Mouse (Mus musculus): ENCODE data around the gene Tsn.

The Tsn gene

GRCm38 (mm10) chr1:118311622-118312326 lies at the start of gene Tsn:
Tsn (minus strand) TSS chr1:118311739.
- no peak for DNase-seq (ENCODE audit: extremely low read depth, low read depth, low spot score)

- no peak for DNase-seq (ENCODE audit: extremely low read depth, low read depth, low spot score)
Measured at GRCm38 (mm10) chr1:118359071-118359761, 47.7 kb upstream of the Tsn start.

DNA sequence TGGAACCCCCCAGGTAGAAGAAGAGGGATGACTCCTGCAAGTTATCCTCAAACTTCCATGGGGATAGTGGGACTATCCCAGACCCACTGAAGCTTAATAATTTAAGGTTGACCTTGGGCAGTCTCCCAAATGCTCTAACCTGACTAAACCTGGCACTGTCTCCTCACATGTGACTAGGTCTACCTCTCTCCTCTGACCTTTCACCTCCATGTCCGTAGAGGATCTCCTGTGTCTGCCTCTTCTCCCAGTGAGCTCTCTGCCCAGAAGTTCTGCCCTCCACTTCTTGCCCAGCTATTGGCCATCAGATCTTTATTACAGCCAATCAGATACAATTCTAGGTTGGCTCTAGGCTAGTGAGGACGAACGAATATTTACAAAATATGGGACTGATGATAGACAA lies 38.4 kb upstream of the Tsn start:
- no peak for DNase-seq (ENCODE audit: extremely low read depth, low read depth, low spot score)

GRCm38 (mm10) chr1:118343649-118344435 lies 32.3 kb upstream of the Tsn start:
- no peak for DNase-seq (ENCODE audit: extremely low read depth, low read depth, low spot score)

DNA sequence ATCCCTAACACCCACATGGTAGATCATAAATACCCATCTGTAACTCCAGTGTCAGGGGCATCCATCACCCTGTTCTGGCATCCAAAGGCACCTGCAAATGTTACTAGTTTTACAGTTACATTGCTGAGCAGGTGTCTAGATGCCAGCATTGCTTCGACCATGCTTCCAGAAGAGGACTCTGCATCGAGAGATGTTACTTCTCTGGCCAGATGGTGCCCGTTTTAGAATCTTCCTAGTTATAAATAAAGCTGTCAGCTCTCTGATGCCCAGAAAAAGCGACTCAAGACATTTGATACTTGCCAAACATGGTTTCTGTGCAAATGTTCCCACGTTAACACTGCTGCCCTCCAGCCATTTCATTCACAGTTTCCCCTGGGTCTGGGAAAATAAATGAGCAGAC lies 26.4 kb upstream of the Tsn start:
- no peak for DNase-seq (ENCODE audit: extremely low read depth, low read depth, low spot score)

GRCm38 (mm10) chr1:118335847-118336246 lies 24.3 kb upstream of the Tsn start:
- no peak for DNase-seq (ENCODE audit: extremely low read depth, low read depth, low spot score)

GRCm38 (mm10) chr1:118334749-118335713 lies 23.5 kb upstream of the Tsn start:
- peak; percentile 21 for DNase-seq (ENCODE audit: extremely low read depth, low read depth, low spot score)

GRCm38 (mm10) chr1:118321661-118322201 lies 10.2 kb upstream of the Tsn start, which contains the start of gene Nifk:
Nifk (plus strand) TSS chr1:118321839.
- peak; percentile 56 for DNase-seq (ENCODE audit: extremely low read depth, low read depth, low spot score)

- DNase-seq (ENCODE audit: extremely low read depth, low read depth, low spot score) = no peak
Measured at GRCm38 (mm10) chr1:118320696-118321095, 9.2 kb upstream of the Tsn start.

- DNase-seq (ENCODE audit: extremely low read depth, low read depth, low spot score) = no peak
Measured at GRCm38 (mm10) chr1:118310780-118311621, 538 bp downstream of the Tsn start.

DNA sequence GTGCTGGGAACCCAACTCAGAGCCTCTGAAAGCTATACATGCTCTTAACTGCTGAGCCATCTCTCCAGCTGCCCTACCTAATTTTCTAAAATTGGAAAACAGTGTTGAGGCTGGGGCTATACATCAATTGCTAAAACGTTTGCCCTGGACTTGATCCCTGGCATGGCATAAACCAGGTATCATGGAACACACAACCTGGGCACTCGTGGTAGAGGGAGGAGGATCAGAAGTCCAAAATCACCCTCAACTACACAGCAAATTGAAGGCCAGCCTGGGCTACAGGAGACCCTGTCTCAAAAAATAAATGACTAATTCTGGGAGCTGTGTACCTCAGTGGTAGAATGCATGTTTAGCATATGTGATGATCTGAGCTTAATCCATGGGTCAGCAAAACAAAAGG lies 13.8 kb downstream of the Tsn start:
- no peak for DNase-seq (ENCODE audit: extremely low read depth, low read depth, low spot score)

GRCm38 (mm10) chr1:118296673-118297072 lies 14.9 kb downstream of the Tsn start:
- DNase-seq (ENCODE audit: extremely low read depth, low read depth, low spot score) = peak; percentile 61

DNA sequence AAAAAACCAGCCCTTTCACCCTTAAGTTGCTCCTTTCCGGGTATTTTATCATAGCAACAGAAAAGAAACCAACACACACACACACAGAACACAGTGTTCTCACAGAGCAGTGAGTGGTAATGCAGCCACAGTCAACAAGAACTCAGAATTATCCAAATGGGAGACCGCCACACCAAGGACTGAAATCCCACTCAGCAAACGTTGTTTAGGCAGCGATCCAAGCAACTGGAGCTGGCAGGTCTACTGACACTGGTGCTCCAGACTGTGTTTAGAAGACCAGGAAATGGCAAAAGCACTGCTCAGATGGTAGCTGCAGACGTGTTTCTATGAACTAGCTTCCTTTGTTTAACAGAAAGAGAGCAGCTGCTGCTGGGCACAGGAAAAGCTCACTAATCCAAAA lies 16.7 kb downstream of the Tsn start:
- no peak for DNase-seq (ENCODE audit: extremely low read depth, low read depth, low spot score)

DNA sequence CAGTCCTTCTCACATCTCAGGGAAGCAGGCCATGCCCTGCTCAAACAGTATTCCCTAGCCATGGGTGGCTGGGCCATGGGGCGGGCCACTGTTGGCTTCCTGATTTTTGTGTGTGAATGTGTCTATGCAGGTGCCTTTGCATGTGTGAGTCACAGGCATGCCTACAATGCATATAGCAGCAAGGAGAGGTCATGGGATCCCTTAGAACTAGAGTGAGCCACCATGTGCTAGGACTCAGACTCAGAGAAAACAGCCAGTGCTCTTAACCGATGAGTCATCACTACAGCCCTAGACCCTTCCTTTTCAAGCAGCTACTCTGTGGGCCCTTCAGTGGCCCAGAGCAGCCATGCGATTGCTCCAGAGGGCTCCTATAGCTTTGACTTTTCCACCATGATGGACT lies 17.3 kb downstream of the Tsn start:
- no peak for DNase-seq (ENCODE audit: extremely low read depth, low read depth, low spot score)

- DNase-seq (ENCODE audit: extremely low read depth, low read depth, low spot score) = no peak
Measured at GRCm38 (mm10) chr1:118292291-118292690, 19.2 kb downstream of the Tsn start.

- no peak for DNase-seq (ENCODE audit: extremely low read depth, low read depth, low spot score)
Measured at GRCm38 (mm10) chr1:118275139-118275538, 36.4 kb downstream of the Tsn start.

GRCm38 (mm10) chr1:118251931-118252330 lies 59.6 kb downstream of the Tsn start:
- DNase-seq (ENCODE audit: extremely low read depth, low read depth, low spot score) = no peak

Data from fat pad, adult 2 months (tissue).